Mouse (Mus musculus) fat pad, adult 2 months (tissue): Measurements from ENCODE around the gene Rcan2.

Experiments used
- DNase-seq: peaks from one replicate; pipeline ENCODE4 v3.0.0-alpha.2; 2011; ENCODE audit warnings: low read depth, low spot score; ENCODE audit errors: extremely low read depth

Rcan2 gene

GRCm38 (mm10) chr17:44071680-44072079, 270.5 kb downstream of the Rcan2 start:
- no peak for DNase-seq

- DNase-seq: no peak
Observed at GRCm38 (mm10) chr17:44075601-44076000, 274.4 kb downstream of the Rcan2 start.

- DNase-seq: no peak
Observed at GRCm38 (mm10) chr17:44076051-44076680, 275.0 kb downstream of the Rcan2 start.

- no peak for DNase-seq
Observed at GRCm38 (mm10) chr17:44077146-44077842, 276.1 kb downstream of the Rcan2 start.

- DNase-seq: no peak
Observed at GRCm38 (mm10) chr17:44077843-44078160, 276.7 kb downstream of the Rcan2 start.

GRCm38 (mm10) chr17:44078631-44079350, 277.6 kb downstream of the Rcan2 start, which contains the start of gene Enpp5:
Gene Enpp5, plus strand, starts transcription at chr17:44078813.
- DNase-seq: no peak

- DNase-seq: no peak
Observed at GRCm38 (mm10) chr17:44083156-44083555, 282.0 kb downstream of the Rcan2 start.

GRCm38 (mm10) chr17:44088226-44088625, 287.1 kb downstream of the Rcan2 start:
- no peak for DNase-seq
